Comparison of ENCODE assay signal across 18 mouse cellular contexts in the genomic region with DNA sequence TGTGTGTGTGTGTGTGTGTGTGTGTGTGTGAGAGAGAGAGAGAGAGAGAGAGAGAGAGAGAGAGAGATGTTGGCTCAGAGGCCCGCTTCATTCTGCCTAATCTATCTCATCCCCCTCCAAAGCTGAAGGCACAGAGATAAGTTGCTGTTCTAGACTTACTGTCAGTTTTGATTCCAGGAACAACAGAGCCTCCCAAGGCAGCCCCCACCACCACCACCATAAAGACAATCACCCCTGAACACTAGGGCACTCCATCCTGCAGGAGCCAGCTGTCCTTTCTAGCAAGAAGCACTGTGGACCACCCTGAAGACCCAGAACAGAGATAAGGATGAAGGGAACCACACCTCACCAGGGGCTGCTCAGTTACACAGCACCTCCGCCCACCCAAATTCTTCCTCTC. TPM values are rescaled to one million over a fixed set of nuclear protein-coding genes. Genes with fewer than 3 reads are reported as not detected.
DNase-seq lines count a peak whose midpoint lies in the region; ATAC-seq lines count a peak whose summit lies in the region.
"Had no signal": no experiment of that assay in that cellular context is flagged by ENCODE, and none has a peak within 500 bp of the region (broad histone marks: within the 10 kb centered on the region; RNA-seq: fewer than 3 reads in every experiment).

No protein-coding gene starts in this region.

- H3K4me1 ChIP-seq in heart, embryonic 13.5 days: peaks cover 86% of the 10 kb centered on the region
- H3K4me1 ChIP-seq in midbrain, embryonic 11.5 days (ENCODE audit: control insufficient read depth, insufficient read depth, low read length): peaks cover 46% of the 10 kb centered on the region
- H3K4me1 ChIP-seq in midbrain, embryonic 15.5 days: peaks cover 50% of the 10 kb centered on the region
- H3K4me1 ChIP-seq in liver, embryonic 13.5 days (replicated peaks): peaks cover 96% of the 10 kb centered on the region

- H3K4me2 ChIP-seq in heart, embryonic 13.5 days: peak overlapping the region; percentile 37
- no peak overlapping the region for H3K4me2 ChIP-seq in midbrain, embryonic 11.5 days
- no peak overlapping the region for H3K4me2 ChIP-seq in midbrain, embryonic 15.5 days
- H3K4me2 ChIP-seq in liver, embryonic 13.5 days: peak overlapping the region; percentile 49
- H3K4me2 ChIP-seq: hindbrain, embryonic 13.5 days; stomach, embryonic 15.5 days had no signal

- H3K27ac ChIP-seq in heart, embryonic 13.5 days (replicated peaks): peak overlapping the region; percentile 70
- no peak overlapping the region for H3K27ac ChIP-seq in midbrain, embryonic 11.5 days (ENCODE audit: low read depth, low read length)
- no peak overlapping the region for H3K27ac ChIP-seq in midbrain, embryonic 15.5 days
- peak overlapping the region; percentile 86 for H3K27ac ChIP-seq in liver, embryonic 13.5 days
- H3K27ac ChIP-seq: hindbrain, embryonic 13.5 days had no signal

- peak overlapping the region; percentile 61; the same call in 1 of the 2 replicates for H3K9ac ChIP-seq in heart, embryonic 13.5 days
- H3K9ac ChIP-seq in midbrain, embryonic 11.5 days (ENCODE audit: low read length): no peak overlapping the region
- no peak overlapping the region for H3K9ac ChIP-seq in midbrain, embryonic 15.5 days
- peak overlapping the region; percentile 63 for H3K9ac ChIP-seq in liver, embryonic 13.5 days
- H3K9ac ChIP-seq: hindbrain, embryonic 13.5 days; stomach, embryonic 15.5 days had no signal

- no peak for DNase-seq in heart, postnatal 10 days
- peak; percentile 75 for DNase-seq in midbrain, embryonic 11.5 days (ENCODE audit: low spot score, missing footprints)
- DNase-seq in liver, embryonic 13.5 days: peak; percentile 74
- DNase-seq in left cerebral cortex, postnatal 4 days: no peak
- no peak for DNase-seq in ovary, postnatal 36 days (ENCODE audit: low spot score)
- DNase-seq: adrenal gland, postnatal 36 days; cerebellum, adult 9-10 months; kidney, adult 9 months; kidney, postnatal 36 days; midbrain, embryonic 14.5 days; right cerebral cortex, adult 18-20 months; spleen, adult 18-20 months; thymus, adult 2 months had no signal

- peak overlapping the region; percentile 12; the same call in 1 of the 2 replicates for H3K4me3 ChIP-seq in heart, embryonic 13.5 days
- H3K4me3 ChIP-seq in midbrain, embryonic 11.5 days (ENCODE audit: low read depth, low read length): no peak overlapping the region
- no peak overlapping the region for H3K4me3 ChIP-seq in midbrain, embryonic 15.5 days
- H3K4me3 ChIP-seq in liver, embryonic 13.5 days (replicated peaks): peak overlapping the region; percentile 29
- H3K4me3 ChIP-seq: hindbrain, embryonic 13.5 days; stomach, embryonic 15.5 days had no signal

- ATAC-seq in heart, embryonic 13.5 days (ENCODE audit: extremely low read depth, insufficient number of reproducible peaks, low FRiP score, low TSS enrichment): no peak
- no peak for ATAC-seq in midbrain, embryonic 11.5 days (ENCODE audit: low FRiP score)
- ATAC-seq in midbrain, embryonic 15.5 days (replicated peaks): no peak
- ATAC-seq in liver, embryonic 13.5 days (ENCODE audit: low read depth): peak; percentile 87
- ATAC-seq: forebrain, embryonic 14.5 days had no signal

- intact Hi-C loops in heart, postnatal 10 days (cut with DNase I): no loop called here
- intact Hi-C loops in left cerebral cortex, postnatal 4 days (cut with DNase I): no loop called here

- H3K9me3 ChIP-seq in heart, embryonic 13.5 days: no peaks in the 10 kb centered on the region
- H3K9me3 ChIP-seq in midbrain, embryonic 11.5 days (ENCODE audit: control insufficient read depth, low read length): peaks cover 3% of the 10 kb centered on the region; the same call in 1 of the 2 replicates
- H3K9me3 ChIP-seq in midbrain, embryonic 15.5 days: no peaks in the 10 kb centered on the region
- H3K9me3 ChIP-seq in liver, embryonic 13.5 days (replicated peaks): no peaks in the 10 kb centered on the region
- H3K9me3 ChIP-seq: hindbrain, embryonic 13.5 days; stomach, embryonic 15.5 days had no signal

- no peaks in the 10 kb centered on the region for H3K27me3 ChIP-seq in heart, embryonic 13.5 days (replicated peaks)
- H3K27me3 ChIP-seq in midbrain, embryonic 11.5 days (ENCODE audit: control insufficient read depth, insufficient read depth, low read length): no peaks in the 10 kb centered on the region
- no peaks in the 10 kb centered on the region for H3K27me3 ChIP-seq in midbrain, embryonic 15.5 days (replicated peaks)
- H3K27me3 ChIP-seq in liver, embryonic 13.5 days: no peaks in the 10 kb centered on the region
- H3K27me3 ChIP-seq: hindbrain, embryonic 13.5 days; stomach, embryonic 15.5 days had no signal

- 56% methylated on average over 2 of the region's 2 CpGs for WGBS in heart, embryonic 13.5 days
- WGBS in midbrain, embryonic 11.5 days: 100% methylated on average over 2 of the region's 2 CpGs
- WGBS in midbrain, embryonic 15.5 days: 100% methylated on average over 1 of the region's 2 CpGs
- 12% methylated on average over 2 of the region's 2 CpGs for WGBS in liver, embryonic 13.5 days (ENCODE audit: insufficient replicate concordance)

- peaks cover 24% of the 10 kb centered on the region for H3K36me3 ChIP-seq in heart, embryonic 13.5 days
- peaks cover 10% of the 10 kb centered on the region for H3K36me3 ChIP-seq in midbrain, embryonic 11.5 days (ENCODE audit: control insufficient read depth, insufficient read depth, low read length)
- H3K36me3 ChIP-seq in midbrain, embryonic 15.5 days (replicated peaks): no peaks in the 10 kb centered on the region
- peaks cover 60% of the 10 kb centered on the region for H3K36me3 ChIP-seq in liver, embryonic 13.5 days
- H3K36me3 ChIP-seq: hindbrain, embryonic 13.5 days had no signal

RNA-seq across cellular contexts. Expression of gene Irs2, which starts 12.0 kb away (rescaled TPM):
- polyA plus RNA-seq in heart, embryonic 13.5 days (2015; fragmentation: Nextera tagmentation; extraction: Ambion mirVana): 3.0 and 3.2 TPM in 2 replicates
- total RNA-seq in heart, postnatal 10 days (2021): 10 to 100 TPM; 17.7 to 22.0 TPM
- 5.2 and 6.2 TPM in 2 replicates for polyA plus RNA-seq in midbrain, embryonic 11.5 days (2014; fragmentation: Nextera tagmentation; extraction: Ambion mirVana)
- 6.8 and 6.9 TPM in 2 replicates for polyA plus RNA-seq in midbrain, embryonic 15.5 days (2015; fragmentation: Nextera tagmentation; extraction: Ambion mirVana)
- polyA plus RNA-seq in liver, embryonic 13.5 days (2015; fragmentation: Nextera tagmentation; extraction: Ambion mirVana): 2.9 and 3.4 TPM in 2 replicates
- total RNA-seq in left cerebral cortex, postnatal 4 days (2021): 10 to 100 TPM; 35.8 to 37.0 TPM

Comparison
In these comparisons a context has a peak if more than half of its experiments do, and no peak if none do; other contexts are left out.
1. H3K27ac ChIP-seq: peak in heart, embryonic 13.5 days (single experiment) and liver, embryonic 13.5 days (single experiment); none in midbrain, embryonic 11.5 days (single experiment) and midbrain, embryonic 15.5 days (single experiment).
2. H3K4me2 ChIP-seq: peak in heart, embryonic 13.5 days (single experiment) and liver, embryonic 13.5 days (single experiment); none in midbrain, embryonic 11.5 days (single experiment) and midbrain, embryonic 15.5 days (single experiment).
3. H3K4me3 ChIP-seq: peak in heart, embryonic 13.5 days (single experiment) and liver, embryonic 13.5 days (single experiment); none in midbrain, embryonic 11.5 days (single experiment) and midbrain, embryonic 15.5 days (single experiment).
4. H3K9ac ChIP-seq: peak in heart, embryonic 13.5 days (single experiment) and liver, embryonic 13.5 days (single experiment); none in midbrain, embryonic 11.5 days (single experiment) and midbrain, embryonic 15.5 days (single experiment).
5. DNase-seq: peak in midbrain, embryonic 11.5 days (single experiment) and liver, embryonic 13.5 days (single experiment); none in heart, postnatal 10 days (0 of 2), left cerebral cortex, postnatal 4 days (single experiment) and ovary, postnatal 36 days (single experiment).